Mouse (Mus musculus) layer of hippocampus, postnatal 10 days (tissue): ENCODE results near the gene Pde6h. TPM values are rescaled to one million over a fixed set of nuclear protein-coding genes. Genes with fewer than 3 reads are reported as not detected.

Experiments used
- DNase-seq, 2 experiments: peaks; one replicate each; pipeline ENCODE4 v3.0.0; 2021; ENCODE audit warnings: low spot score in 2 of 2
- total RNA-seq, 2 experiments: library from RNA; stranded (reverse); gene quantifications; 2 replicates each; pipeline ENCODE4 v1.2.3; 2021

Gene Pde6h
- total RNA-seq, 2 experiments from 2014 or later = 0.71 to 1.3 TPM

- DNase-seq = no peak
These were observed 90.7 kb downstream of the Pde6h start for GRCm38 (mm10) chr6:137014346-137014745.

- no peak for DNase-seq
These were observed 93.8 kb downstream of the Pde6h start for GRCm38 (mm10) chr6:137017216-137017973.

Other genes with a start within 250 kb of the Pde6h start
- under 1 TPM; 0.34 to 0.38 TPM for gene Gucy2c, start 142.1 kb upstream of the Pde6h start, total RNA-seq
- 10 to 100 TPM; 10.9 to 14.3 TPM for gene Hist4h4, start 119.4 kb upstream of the Pde6h start, total RNA-seq
- 10 to 100 TPM; 54.6 to 70.6 TPM for gene H2afj, start 115.6 kb upstream of the Pde6h start, total RNA-seq
- gene BC049715, start 96.2 kb upstream of the Pde6h start, total RNA-seq = 1 to 10 TPM; 3.1 to 4.9 TPM
- 100 to 1,000 TPM; 109 to 110 TPM for gene Wbp11, start 95.6 kb upstream of the Pde6h start, total RNA-seq
- 1 to 10 TPM; 2.7 to 3.5 TPM for gene Smco3, start 88.4 kb upstream of the Pde6h start, total RNA-seq
- gene Art4, start 66.1 kb upstream of the Pde6h start, total RNA-seq = under 1 TPM in 1 of 2 experiments, not detected in 1; 0.23 TPM
- gene Mgp, start 48.0 kb upstream of the Pde6h start, total RNA-seq = 10 to 100 TPM; 15.1 to 26.3 TPM
- gene Erp27, start 1.7 kb upstream of the Pde6h start, total RNA-seq = under 1 TPM; 0.57 to 0.76 TPM
- 10 to 100 TPM; 17.4 to 18.4 TPM for gene Arhgdib, start 18.1 kb downstream of the Pde6h start, total RNA-seq
- gene Rerg, start 246.7 kb downstream of the Pde6h start, total RNA-seq = 10 to 100 TPM; 40.5 to 43.0 TPM